Mouse (Mus musculus) stomach, embryonic 16.5 days (tissue): ENCODE measurements around the gene Lrrfip2. TPM values are rescaled to one million over a fixed set of nuclear protein-coding genes. Genes with fewer than 3 reads are reported as not detected.

Experiments used
- ATAC-seq: fragments of 200-750 bp; cut with Nextera tagmentation; 2 replicates; pipeline ENCODE4 v1.8.0; 2017; ENCODE audit warnings: moderate number of reproducible peaks, moderate TSS enrichment; ENCODE audit not compliant: insufficient read depth, low FRiP score
- H3K27ac ChIP-seq: fragments of 300-500 bp; sonication (generic); 2 replicates; pipeline ENCODE4 v1.5.1; 2014; ENCODE audit warnings: low read length
- H3K27me3 ChIP-seq: fragments of 300-500 bp; sonication (generic); 2 replicates; pipeline ENCODE4 v1.6.1; 2014; ENCODE audit warnings: low read length, control low read depth, mixed read lengths; ENCODE audit not compliant: control insufficient read depth, insufficient read depth
- H3K36me3 ChIP-seq: fragments of 300-500 bp; sonication (generic); 2 replicates; pipeline ENCODE4 v1.6.1; 2014; ENCODE audit warnings: low read length; ENCODE audit not compliant: control insufficient read depth, insufficient read depth
- H3K4me1 ChIP-seq: fragments of 300-500 bp; sonication (generic); 2 replicates; pipeline ENCODE4 v1.6.1; 2014; ENCODE audit warnings: low read length, control low read depth, mixed read lengths; ENCODE audit not compliant: control insufficient read depth, insufficient read depth
- H3K4me2 ChIP-seq: fragments of 300-500 bp; sonication (generic); 2 replicates; pipeline ENCODE4 v1.6.1; 2014; ENCODE audit warnings: low read depth, low read length, mixed read lengths
- H3K4me3 ChIP-seq: fragments of 300-500 bp; sonication (generic); replicated peaks from 2 replicates; pipeline ENCODE4 v1.5.1; 2014; ENCODE audit warnings: mild to moderate bottlenecking, low read length
- H3K9ac ChIP-seq: fragments of 300-500 bp; sonication (generic); 2 replicates; pipeline ENCODE4 v1.6.1; 2014; ENCODE audit warnings: low read length
- H3K9me3 ChIP-seq: fragments of 300-500 bp; sonication (generic); replicated peaks from 2 replicates; pipeline ENCODE4 v1.6.1; 2016; ENCODE audit warnings: low read length, control low read depth; ENCODE audit not compliant: control insufficient read depth
- WGBS: fragments of 180-500 bp; shearing (Covaris S2); extraction: QIAGEN DNeasy Blood & Tissue Kit; methylation state at CpG from one replicate; pipeline ENCODE4 v1.1.7; 2014; 5-methylcytosine and 5-hydroxymethylcytosine counted together
- polyA plus RNA-seq: library from polyadenylated mRNA; unstranded; fragments of >200 nt; fragmentation: Nextera tagmentation; extraction: Ambion mirVana; gene quantifications from 2 replicates; pipeline ENCODE4 v1.2.1, GENCODE M21; 2015

The Lrrfip2 gene
- polyA plus RNA-seq, 1 experiment from 2014 or later, result 34.9 TPM

DNA sequence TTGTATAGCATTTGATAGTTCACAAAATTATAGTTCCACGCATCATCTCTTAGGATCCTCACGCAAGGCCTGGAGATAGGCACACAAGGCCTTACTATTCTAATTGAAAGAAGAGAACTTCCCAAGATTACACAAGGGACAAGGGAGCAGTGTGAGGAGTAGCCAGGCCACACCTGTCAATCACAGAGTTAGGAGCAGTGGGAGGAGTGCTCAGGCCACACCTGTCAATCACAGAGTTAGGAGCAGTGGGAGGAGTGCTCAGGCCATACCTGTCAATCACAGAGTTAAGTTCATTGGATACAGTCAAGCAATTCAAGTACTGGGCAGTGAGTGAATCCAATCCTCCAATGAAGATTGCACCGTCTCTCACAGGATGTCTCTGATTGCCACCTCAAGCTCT is 17.0 kb upstream of the Lrrfip2 start:
- H3K36me3 ChIP-seq, result no peaks in the 10 kb centered on the region
- H3K9me3 ChIP-seq, result no peaks in the 10 kb centered on the region
- H3K9ac ChIP-seq, result no peak overlapping the region
- 0 out of 2 replicates have a peak, but pooled peaks cover 2% of the 10 kb centered on the region for H3K4me1 ChIP-seq
- no peak for ATAC-seq
- H3K4me3 ChIP-seq, result no peak overlapping the region
- H3K4me2 ChIP-seq, result no peak overlapping the region
- no peaks in the 10 kb centered on the region for H3K27me3 ChIP-seq
- no peak overlapping the region for H3K27ac ChIP-seq
- WGBS, result 89% methylated on average over 3 of the region's 3 CpGs

DNA sequence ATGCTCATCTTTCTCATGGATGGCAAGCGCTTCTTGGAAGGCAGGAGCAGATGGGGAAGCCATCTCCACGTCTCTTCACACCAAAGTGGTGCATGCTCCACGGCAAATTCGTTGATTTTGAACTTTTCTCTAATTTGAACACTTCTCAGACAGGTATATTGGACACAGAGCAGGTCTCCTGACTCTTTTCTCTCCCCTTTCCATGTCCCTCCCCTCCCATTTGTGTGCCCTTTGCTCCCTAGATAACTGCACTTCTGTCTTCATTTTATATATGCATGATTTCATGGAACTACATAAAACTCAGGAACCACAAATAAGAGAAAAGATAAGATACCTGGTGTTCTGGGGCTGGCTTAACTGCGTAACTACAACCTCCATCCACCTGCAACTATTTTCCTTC is 14.1 kb upstream of the Lrrfip2 start:
- no peak for ATAC-seq
- 80% methylated on average over 5 of the region's 5 CpGs for WGBS

GRCm38 (mm10) chr9:111103893-111104292 is 13.5 kb upstream of the Lrrfip2 start:
- Histone ChIP-seq H3K4me1 (no peaks in the 10 kb centered on the region), H3K27ac (peak overlapping the region; percentile 10; the same call in 1 of the 2 replicates), H3K36me3 (no peaks in the 10 kb centered on the region), H3K4me2 (no peak overlapping the region), H3K4me3 (no peak overlapping the region), H3K27me3 (no peaks in the 10 kb centered on the region), H3K9ac (no peak overlapping the region), H3K9me3 (no peaks in the 10 kb centered on the region)
- 78% methylated on average over 5 of the region's 5 CpGs for WGBS
- no peak for ATAC-seq

More for the DNA sequence above, 14.1 kb upstream of the Lrrfip2 start:
- no peaks in the 10 kb centered on the region for H3K9me3 ChIP-seq
- no peaks in the 10 kb centered on the region for H3K36me3 ChIP-seq
- H3K27me3 ChIP-seq, result no peaks in the 10 kb centered on the region
- no peak overlapping the region for H3K4me2 ChIP-seq
- H3K27ac ChIP-seq, result peak overlapping the region; percentile 10; the same call in 1 of the 2 replicates
- no peaks in the 10 kb centered on the region for H3K4me1 ChIP-seq
- H3K4me3 ChIP-seq, result no peak overlapping the region
- no peak overlapping the region for H3K9ac ChIP-seq

DNA sequence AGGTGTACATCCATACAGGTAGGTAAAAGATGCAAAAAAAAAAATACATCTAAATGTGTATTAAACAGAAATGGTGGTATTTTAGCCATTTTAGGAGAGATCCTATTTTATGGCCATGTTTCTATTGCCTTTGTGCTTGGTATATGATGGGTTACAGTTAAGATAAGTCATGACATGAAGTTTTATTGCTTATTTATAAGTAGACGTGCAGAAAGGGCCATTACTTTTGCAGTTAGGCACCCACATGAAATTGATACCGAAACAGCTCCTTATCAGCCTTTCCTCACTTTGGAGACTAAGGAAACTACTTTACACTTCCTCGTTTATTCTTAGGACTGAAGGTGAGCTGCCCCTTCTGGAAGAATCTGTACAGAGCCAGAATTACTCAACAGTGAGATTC is 9.5 kb upstream of the Lrrfip2 start:
- ATAC-seq, result no peak
- Histone ChIP-seq H3K9ac (no peak overlapping the region), H3K27me3 (no peaks in the 10 kb centered on the region), H3K36me3 (no peaks in the 10 kb centered on the region), H3K27ac (no peak overlapping the region), H3K4me1 (no peaks in the 10 kb centered on the region), H3K4me3 (no peak overlapping the region), H3K4me2 (no peak overlapping the region), H3K9me3 (no peaks in the 10 kb centered on the region)
- 50% methylated on average over 3 of the region's 3 CpGs for WGBS

DNA sequence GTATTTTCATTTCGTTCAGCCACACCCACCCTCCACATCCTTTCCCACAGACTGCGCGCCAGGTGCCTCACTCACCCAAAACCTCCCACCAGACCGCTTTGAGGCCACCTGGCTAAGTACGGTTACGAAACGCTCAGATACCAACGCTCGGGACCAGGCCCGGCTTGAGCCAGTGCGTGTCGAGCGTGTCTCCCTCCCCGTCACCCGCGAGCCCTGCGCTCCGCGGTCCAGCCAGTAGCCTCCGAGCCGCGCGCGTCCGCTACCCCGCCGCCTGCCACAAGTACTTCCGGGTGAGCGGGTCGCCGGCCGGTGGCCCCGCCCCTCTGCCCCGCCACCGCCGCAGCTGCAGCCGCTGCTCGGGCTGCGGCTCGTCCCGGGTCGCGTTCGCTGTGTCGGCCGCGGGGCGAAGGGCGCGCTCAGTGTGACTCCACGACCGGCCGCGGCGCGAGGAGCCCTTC is 431 bp downstream of the Lrrfip2 start:
- no peaks in the 10 kb centered on the region for H3K27me3 ChIP-seq
- peak overlapping the region; percentile 97 for H3K4me3 ChIP-seq
- no peaks in the 10 kb centered on the region for H3K9me3 ChIP-seq
- ATAC-seq, result peak; percentile 91
- H3K4me1 ChIP-seq, result peaks cover 16% of the 10 kb centered on the region
- no peaks in the 10 kb centered on the region for H3K36me3 ChIP-seq
- peak overlapping the region; percentile 82 for H3K4me2 ChIP-seq
- peak overlapping the region; percentile 80 for H3K27ac ChIP-seq
- H3K9ac ChIP-seq, result peak overlapping the region; percentile 90
- under 1% methylated on average over 56 of the region's 56 CpGs for WGBS

- Histone ChIP-seq H3K9me3 (no peaks in the 10 kb centered on the region), H3K27me3 (no peaks in the 10 kb centered on the region), H3K4me2 (peak overlapping the region; percentile 82), H3K27ac (peak overlapping the region; percentile 80), H3K9ac (peak overlapping the region; percentile 90), H3K4me3 (peak overlapping the region; percentile 97), H3K36me3 (no peaks in the 10 kb centered on the region), H3K4me1 (peaks cover 16% of the 10 kb centered on the region)
- ATAC-seq, result peak; percentile 85
- WGBS, result under 1% methylated on average over 50 of the region's 52 CpGs
Measured at GRCm38 (mm10) chr9:111118252-111118890, 979 bp downstream of the Lrrfip2 start.

DNA sequence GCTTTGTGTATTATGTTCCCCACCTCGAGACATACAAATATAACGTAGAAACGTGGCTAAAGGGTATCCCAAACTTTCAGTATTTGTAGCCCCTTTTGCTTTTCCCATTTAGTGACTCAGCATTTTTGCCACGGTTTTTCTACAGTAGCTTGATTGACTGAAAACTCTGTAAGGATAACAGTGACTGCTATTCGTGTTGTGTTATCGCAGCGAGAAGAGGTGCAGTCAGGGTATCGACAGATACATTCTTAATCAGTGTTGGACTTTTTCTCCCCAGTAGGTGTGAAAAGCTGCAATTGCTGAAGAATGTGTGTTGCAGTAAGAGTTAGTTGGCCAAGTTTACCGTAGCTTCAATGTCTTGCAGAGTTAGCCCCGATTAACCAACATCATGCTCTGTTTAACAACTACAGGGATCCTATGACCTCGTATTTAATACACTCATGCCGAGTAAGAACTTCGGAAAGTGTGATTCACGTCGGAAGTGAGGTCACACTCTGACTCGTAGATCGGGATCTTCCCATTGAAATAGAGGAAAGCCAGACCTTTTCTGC is 1.6 kb downstream of the Lrrfip2 start:
- Histone ChIP-seq H3K9ac (peak overlapping the region; percentile 90), H3K4me3 (peak overlapping the region; percentile 97), H3K4me2 (peak overlapping the region; percentile 82), H3K27ac (peak overlapping the region; percentile 80), H3K4me1 (peaks cover 16% of the 10 kb centered on the region), H3K27me3 (no peaks in the 10 kb centered on the region), H3K36me3 (no peaks in the 10 kb centered on the region), H3K9me3 (no peaks in the 10 kb centered on the region)
- WGBS, result 5% methylated on average over 17 of the region's 17 CpGs
- no peak for ATAC-seq

GRCm38 (mm10) chr9:111122446-111122845 is 5.1 kb downstream of the Lrrfip2 start:
- 50% methylated on average over 5 of the region's 5 CpGs for WGBS
- Histone ChIP-seq H3K27ac (0 out of 2 replicates have a peak overlapping the region, but pooled peaks have one; percentile 14), H3K4me2 (no peak overlapping the region), H3K27me3 (no peaks in the 10 kb centered on the region), H3K9me3 (no peaks in the 10 kb centered on the region), H3K4me1 (peaks cover 10% of the 10 kb centered on the region), H3K4me3 (no peak overlapping the region), H3K9ac (no peak overlapping the region), H3K36me3 (no peaks in the 10 kb centered on the region)
- ATAC-seq, result no peak

GRCm38 (mm10) chr9:111123336-111123735 is 5.9 kb downstream of the Lrrfip2 start:
- Histone ChIP-seq H3K9me3 (no peaks in the 10 kb centered on the region), H3K4me1 (peaks cover 10% of the 10 kb centered on the region), H3K9ac (no peak overlapping the region), H3K4me3 (no peak overlapping the region), H3K27ac (no peak overlapping the region), H3K4me2 (no peak overlapping the region), H3K27me3 (no peaks in the 10 kb centered on the region), H3K36me3 (no peaks in the 10 kb centered on the region)
- ATAC-seq, result no peak
- 46% methylated on average over 2 of the region's 2 CpGs for WGBS
